Mouse (Mus musculus): ENCODE data around the gene Tasp1.

GRCm38 (mm10) chr2:139967451-139967850 lies 99.2 kb downstream of the Tasp1 start:
- TF ChIP-seq CTCF (IDR thresholded peaks at IDR 0.05; ENCODE audit: low read depth) (no peak), EP300 (IDR thresholded peaks at IDR 0.05; ENCODE audit: low read depth) (no peak)

Data from liver, embryonic 14.5 days (tissue).